Mouse (Mus musculus): ENCODE results near the gene E430018J23Rik. TPM values are rescaled to one million over a fixed set of nuclear protein-coding genes. Genes with fewer than 3 reads are reported as not detected.
"Not testable (repeated sequence)": the region's sequence is repeated elsewhere in the genome, so short reads cannot be mapped to it uniquely, and the experiment has no call there.

E430018J23Rik gene
- total RNA-seq, 2 experiments from 2014 or later, result 2.0 to 2.4 TPM

DNA sequence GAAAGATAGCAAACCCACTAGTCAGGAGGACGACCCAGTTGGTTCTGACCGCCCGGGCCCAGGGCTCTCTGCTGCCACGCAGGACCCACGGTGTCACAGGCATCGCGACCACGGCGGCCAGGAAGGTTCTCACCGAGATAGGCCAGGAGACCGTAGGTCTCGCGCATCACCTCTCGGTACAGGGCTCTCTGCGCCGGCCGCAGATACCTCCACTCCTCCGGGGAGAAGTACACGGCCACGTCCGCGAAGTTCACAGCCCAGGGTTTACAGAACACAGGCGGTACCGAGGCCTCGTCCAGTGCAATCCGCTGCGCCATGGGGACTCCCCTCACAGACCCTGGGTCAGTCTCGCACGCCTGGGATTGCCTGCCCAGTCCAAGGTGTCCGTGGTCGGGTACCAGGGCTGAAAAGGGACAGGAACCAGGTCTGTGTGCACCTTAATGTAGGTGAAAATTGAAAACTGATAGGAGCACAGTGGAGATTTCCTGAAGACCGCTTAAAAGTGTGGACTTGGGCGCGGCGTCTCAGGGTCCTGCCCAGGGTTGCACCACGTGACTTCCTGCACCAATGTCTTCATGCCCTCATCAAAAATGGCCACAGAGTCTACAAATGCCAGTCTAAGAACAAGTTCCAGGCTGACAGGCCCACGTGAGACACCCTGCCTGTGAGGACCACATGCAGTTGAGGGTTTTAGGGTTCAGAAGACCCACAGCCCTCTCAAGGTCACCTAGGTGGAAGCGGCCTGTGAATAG, 6.6 kb downstream of the E430018J23Rik start, which contains the start of gene 9130019O22Rik:
Gene 9130019O22Rik (minus strand): TSS at position 526 of the 752 bp plus-strand sequence.
- peak; percentile 88 for DNase-seq
- intact Hi-C loops (cut with DNase I; ENCODE audit: low total_unique reads), result no loop called here

DNA sequence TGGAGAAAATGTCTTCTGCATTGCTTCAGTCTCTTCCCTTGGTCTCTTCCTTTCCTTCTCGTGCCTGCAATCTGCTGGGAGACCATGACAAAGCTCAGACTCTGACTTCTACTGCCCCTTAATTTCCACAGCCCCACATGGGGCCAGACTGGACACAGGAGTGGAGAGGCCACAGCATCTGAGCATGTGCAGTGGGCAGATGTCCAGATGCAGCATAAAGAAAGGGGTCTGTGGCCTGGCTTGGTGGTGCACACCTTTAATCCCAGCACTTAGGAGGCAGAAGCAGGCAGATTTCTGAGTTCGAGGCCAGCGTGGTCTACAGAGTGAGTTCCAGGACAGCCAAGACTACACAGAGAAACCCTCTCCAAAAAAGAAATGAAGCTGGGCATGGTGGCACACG, 7.9 kb downstream of the E430018J23Rik start:
- DNase-seq; intact Hi-C loops (cut with DNase I; ENCODE audit: low total_unique reads): not testable (repeated sequence)

DNA sequence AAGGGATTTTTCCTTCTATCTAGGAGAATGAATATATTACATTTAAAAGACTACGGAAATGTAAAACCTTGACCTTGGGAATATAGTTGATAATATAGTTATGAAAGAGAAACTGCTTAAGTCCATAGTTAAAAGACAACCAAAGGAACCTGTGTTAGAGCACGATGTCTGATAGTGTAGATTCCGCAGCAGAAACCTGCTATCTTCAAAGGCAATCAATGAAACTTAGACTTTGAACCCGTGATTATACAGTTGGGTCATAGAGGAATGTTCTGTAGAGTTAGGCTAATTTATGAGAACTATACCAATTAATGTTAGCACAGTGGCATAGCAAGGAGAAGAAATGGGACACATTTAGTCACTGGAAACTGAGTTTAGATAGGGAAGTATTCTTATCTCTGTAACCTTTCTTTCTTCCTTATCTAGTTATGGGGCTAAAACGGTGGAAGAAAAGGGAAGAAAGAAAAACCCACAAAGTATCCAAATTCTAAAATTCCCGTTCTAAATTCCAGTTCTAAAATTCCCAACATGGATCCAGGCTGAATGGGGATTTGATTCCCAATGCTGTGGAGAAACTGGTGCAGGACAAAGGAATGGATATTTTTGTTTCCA, 15.0 kb downstream of the E430018J23Rik start:
- intact Hi-C loops (cut with DNase I; ENCODE audit: low total_unique reads), result no loop called here
- no peak for DNase-seq

DNA sequence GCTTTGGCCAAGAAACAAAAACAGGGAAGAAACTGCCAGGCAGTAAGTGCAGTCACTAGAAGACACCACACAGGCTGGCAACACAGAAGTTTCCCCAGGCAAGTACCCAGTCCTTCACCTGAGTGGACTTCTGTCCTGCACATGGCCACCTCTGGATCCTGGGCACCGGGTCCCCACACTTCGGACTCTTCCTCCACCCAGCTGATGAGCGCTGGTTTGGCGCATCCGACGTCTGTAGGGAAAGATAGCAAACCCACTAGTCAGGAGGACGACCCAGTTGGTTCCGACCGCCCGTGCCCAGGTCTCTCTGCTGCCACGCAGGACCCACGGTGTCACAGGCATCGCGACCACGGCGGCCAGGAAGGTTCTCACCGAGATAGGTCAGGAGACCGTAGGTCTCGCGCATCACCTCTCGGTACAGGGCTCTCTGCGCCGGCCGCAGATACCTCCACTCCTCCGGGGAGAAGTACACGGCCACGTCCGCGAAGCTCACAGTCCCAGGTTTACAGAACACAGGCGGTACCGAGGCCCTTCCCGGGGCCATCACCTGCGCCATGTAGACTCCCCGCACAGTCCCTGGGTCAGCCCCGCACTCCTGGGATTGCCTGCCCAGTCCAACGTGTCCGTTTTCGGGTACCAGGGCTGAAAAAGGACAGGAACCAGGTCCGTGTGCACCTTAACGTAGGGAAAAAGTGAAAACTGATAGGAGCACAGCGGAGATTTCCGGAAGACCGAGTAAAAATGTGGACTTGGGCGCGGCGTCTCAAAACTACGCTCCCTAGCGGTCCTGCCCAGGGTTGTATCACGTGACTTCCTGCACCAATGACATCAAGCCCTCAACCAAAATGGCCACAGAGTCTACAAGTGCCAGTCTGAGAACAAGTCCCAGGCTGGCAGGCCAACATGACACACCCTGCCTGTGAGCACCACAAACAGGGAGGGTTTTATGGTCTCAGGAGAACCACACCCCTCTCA, 17.9 kb downstream of the E430018J23Rik start, which contains the start of gene Zfp747:
Gene Zfp747 (minus strand): TSS at position 780 of the 975 bp plus-strand sequence.
- peak; percentile 91 for DNase-seq
- intact Hi-C loops (cut with DNase I; ENCODE audit: low total_unique reads), result not testable (repeated sequence)

DNA sequence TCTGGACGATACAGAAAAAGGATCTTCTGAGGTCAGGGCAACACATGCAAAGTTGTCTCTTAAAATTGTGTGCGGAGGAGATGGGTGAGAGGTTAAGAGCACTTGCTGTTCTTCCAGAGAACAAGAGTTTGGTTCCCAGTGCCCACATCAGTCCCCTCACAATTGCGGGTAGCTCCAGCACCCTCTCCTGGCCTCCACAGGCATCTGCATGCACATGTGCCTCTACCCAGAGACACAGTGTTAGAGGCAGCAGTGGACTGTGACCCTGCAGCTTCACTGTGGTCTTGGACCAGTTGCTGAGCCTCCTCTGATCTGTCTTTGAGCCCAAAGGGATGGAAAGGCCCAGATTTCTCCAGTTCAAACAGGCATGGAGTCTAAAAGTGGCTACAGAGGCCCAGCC, 21.6 kb downstream of the E430018J23Rik start:
- intact Hi-C loops (cut with DNase I; ENCODE audit: low total_unique reads); DNase-seq: not testable (repeated sequence)

DNA sequence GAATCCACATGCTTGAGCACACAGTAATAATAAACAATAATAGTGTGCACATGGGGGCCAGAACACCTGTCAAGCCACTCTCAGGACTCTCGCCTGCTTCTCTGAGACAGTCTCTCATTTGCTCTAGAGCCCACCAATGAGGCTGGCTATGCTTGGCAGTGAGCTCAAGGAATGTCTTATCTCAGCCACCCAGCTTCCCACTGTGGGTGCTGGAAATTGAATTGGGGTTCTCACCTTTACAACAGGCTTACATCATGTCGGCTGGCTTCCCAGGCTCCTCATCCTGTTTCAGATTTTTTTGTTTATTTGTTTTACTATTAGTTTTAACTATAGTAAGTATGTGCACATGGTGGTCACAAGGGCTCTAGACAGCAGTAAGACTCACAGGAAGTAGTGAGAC, 22.2 kb downstream of the E430018J23Rik start:
- intact Hi-C loops (cut with DNase I; ENCODE audit: low total_unique reads), result no loop called here
- no peak for DNase-seq

DNA sequence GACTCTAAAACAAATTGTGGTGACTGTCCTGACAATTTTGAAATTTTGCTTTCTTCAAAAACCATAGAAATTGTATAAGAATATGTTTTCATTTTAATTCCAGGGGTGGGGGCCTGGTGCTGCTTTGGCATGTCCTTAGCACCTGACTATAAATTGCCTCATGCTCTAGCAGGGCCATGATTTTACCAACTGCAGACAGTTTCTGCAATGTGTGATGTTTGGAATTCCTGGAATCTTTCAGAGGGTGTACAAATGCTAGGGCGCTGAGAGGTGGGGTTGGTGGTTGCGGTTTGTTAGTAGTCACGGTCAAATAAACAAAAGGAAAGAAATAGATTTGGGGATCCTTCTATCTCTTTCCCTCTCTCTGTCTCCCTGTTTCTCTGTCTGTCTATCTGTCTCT, 27.2 kb downstream of the E430018J23Rik start:
- no peak for DNase-seq
- intact Hi-C loops (cut with DNase I; ENCODE audit: low total_unique reads), result no loop called here

DNA sequence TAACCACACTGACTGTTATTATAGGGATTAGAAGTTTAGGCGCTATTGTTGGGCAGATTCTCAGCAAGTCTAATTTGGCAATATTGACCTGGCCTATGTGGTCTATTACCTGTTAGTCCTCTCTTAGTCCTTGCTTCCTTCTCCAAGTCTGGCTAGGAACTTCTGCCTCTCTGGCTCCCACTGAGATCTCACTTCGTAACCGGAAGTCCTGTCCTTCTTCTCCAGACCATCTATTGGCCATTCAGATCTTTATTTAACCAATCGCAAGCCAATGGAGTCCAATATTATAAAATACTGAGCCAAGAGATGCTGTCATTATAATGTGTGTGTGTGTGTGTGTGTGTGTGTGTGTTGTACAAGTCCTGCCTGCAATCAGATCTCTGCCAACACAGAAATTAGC, 29.3 kb downstream of the E430018J23Rik start:
- intact Hi-C loops (cut with DNase I; ENCODE audit: low total_unique reads), result loop anchor here (5.0 kb wide), 2 partner anchors 33 to 133 kb away; no protein-coding TSS in a partner anchor

DNA sequence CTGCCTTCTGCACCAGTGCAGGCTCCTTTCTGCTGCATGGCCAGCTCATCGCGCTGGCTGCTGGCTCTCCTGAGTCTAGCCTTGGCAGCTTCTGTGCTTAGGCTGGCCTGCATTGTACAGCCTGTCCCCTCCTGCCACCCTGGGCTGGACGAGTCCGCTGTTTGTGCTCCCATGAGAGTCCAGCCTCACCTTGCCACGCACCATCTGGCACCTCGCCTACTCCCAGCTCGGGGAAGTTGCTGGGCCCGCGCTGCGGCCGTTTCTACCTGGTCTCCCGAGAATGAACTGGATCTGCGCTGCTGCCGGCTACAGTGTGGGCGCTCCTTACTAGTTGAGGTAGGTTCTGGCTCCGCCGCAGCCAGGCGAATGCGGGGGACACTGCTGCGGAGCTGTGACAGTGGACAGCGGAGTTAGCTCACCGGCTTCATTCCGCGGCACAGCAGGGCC, 29.9 kb downstream of the E430018J23Rik start:
- DNase-seq, result no peak
- intact Hi-C loops (cut with DNase I; ENCODE audit: low total_unique reads), result loop anchor here (5.0 kb wide), 2 partner anchors 34 to 134 kb away; no protein-coding TSS in a partner anchor

More for the DNA sequence above, 29.3 kb downstream of the E430018J23Rik start:
- no peak for DNase-seq

DNA sequence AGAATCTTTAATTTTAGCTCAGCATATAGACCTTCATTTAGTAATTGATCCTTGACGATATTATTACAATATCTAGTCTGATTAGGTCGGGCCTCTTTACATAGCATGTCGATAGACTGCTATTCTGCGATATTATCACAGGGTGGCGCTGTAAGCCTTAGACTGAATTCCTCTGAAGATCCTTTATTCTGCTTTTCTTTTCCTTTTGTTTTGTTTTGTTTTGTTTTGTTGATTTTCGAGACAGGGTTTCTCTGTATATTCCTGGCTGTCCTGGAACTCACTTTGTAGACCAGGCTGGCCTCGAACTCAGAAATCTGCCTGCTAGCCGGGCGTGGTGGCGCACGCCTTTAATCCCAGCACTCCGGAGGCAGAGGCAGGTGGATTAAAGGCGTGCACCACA, 31.0 kb downstream of the E430018J23Rik start:
- intact Hi-C loops (cut with DNase I; ENCODE audit: low total_unique reads), result loop anchor here (5.0 kb wide), 2 partner anchors 35 to 135 kb away; no protein-coding TSS in a partner anchor
- DNase-seq, result not testable (repeated sequence)

DNA sequence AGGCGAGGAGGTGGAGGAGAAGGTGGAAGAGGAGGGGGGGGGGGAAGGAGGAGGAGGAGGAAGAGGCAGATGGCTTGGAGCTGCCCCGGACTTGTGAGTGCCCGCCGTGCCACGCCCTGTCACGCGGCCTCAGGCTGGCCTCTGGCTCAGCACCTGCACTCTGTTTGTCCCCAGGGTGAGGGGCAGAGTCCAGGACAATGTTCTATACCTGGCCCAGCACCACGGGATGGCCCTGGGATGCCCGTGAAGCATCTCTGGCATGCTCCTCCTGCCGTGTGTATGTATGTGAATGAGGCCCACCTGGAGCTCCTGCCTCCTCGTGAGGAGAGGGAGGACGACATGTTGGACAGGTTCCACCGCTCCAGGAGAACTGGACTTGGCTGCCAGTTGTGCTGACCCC, 32.0 kb downstream of the E430018J23Rik start:
- intact Hi-C loops (cut with DNase I; ENCODE audit: low total_unique reads), result loop anchor here (5.0 kb wide), 2 partner anchors 36 to 136 kb away; no protein-coding TSS in a partner anchor
- DNase-seq, result no peak

DNA sequence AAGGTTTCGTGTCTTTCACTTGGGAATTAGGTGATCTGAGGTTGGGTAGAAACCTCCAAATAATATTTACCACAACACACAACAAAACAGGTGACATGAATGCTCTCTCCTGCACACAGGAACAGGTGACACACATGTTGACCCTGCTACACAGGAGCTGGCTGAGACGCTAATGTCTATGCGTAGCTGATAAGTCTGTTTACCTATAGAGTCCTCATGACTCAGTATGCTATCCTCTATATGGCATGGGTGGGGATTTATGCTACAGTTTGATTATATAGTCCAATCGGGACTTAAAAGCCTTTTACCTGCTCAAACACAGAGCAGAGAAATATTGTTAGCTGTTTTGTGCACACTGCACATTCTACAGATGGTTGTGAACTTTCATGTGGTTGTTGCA, 33.2 kb downstream of the E430018J23Rik start:
- intact Hi-C loops (cut with DNase I; ENCODE audit: low total_unique reads), result loop anchor here (5.0 kb wide), 2 partner anchors 37 to 137 kb away; no protein-coding TSS in a partner anchor
- DNase-seq, result no peak

DNA sequence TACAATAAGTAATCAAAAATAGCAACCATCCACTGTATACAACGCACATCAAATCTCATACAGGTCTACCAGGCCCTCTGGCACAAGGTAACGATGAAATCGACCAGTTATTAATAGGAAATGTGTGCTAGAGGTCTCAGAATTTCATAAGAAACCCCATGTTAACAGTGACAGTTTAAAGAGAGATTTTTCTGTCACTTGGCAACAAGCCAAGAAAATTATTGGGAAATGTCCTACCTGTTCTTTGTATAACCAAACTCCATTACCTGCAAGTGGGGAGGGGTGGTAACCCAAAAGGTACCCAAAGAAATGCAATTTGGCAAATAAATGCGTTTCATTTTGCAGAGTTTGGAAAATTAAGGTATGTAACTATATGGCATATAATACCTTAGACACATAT, 35.0 kb downstream of the E430018J23Rik start:
- no peak for DNase-seq
- intact Hi-C loops (cut with DNase I; ENCODE audit: low total_unique reads), result no loop called here

DNA sequence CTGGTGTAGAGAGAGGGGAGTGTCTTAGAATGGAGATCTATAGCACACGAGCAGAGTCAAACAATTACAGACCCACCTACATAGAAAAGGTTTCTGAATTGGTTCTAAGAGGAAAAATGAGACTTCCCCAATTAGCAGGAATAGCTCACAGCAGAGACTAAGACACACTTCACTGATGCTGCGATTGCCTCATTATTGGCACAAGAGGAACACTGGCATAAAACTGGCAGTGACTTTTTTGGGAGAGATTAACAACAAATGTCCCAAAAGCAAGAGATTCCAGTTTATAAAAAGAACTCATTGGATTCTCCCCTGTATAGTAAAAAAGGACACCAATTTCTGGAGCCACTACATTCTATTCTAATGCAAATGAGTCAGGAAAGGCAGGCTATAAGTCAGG, 35.6 kb downstream of the E430018J23Rik start:
- intact Hi-C loops (cut with DNase I; ENCODE audit: low total_unique reads), result no loop called here
- DNase-seq, result no peak

DNA sequence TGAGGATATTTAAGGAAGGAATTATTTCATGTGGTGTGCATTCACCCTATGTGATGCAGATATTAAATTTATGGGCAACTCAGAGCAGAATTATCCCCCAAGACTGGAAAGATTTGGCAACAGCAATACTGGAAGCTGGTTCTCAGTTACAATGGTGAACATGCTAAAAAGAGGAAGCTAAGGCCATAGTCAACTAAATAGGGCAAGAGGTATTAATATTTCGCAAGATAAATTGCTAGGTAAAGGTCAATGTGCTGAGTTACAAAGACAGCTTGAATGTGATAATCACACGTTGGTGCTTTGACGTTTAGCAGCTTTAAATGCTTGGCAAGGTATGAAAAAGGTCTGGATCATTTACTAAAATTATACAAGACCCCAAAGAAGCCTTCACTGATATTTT, 37.6 kb downstream of the E430018J23Rik start:
- no peak for DNase-seq
- intact Hi-C loops (cut with DNase I; ENCODE audit: low total_unique reads), result no loop called here

DNA sequence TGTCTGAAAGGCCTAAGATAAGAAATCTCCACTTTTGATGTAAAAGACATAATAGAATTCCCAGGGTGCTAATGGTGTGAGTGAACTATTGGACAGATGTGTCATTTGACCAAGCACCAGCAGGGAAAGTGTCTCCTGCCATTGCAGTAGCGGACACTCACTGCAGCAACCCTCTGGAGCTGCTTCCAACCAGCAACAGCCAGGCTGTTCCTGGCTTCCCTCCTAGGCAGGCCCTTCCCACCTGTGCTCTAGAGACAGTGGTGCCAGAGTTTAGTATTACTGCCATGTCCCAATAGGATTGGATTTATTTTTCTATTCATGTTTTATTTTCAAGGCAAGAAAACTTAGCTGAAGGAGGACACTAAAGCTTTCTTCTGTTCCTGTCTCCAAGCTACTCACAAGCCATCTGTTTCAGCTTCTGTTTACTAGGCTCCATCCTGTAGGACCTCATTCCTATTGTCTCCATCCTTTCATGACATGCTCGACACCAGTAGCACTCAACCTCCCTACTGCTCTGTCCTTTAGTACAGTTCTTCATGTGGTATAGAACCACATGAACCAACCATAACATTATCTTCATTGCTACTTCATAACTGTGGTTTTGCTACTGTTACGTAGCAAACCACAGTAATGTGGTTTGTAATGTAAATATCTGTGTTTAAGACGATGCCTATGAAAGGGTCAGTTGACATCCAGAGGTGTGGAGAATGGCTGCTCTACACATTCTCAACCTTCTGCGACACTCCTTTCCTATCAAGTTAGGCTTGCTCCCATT, 42.0 kb downstream of the E430018J23Rik start:
- intact Hi-C loops (cut with DNase I; ENCODE audit: low total_unique reads), result no loop called here
- no peak for DNase-seq

DNA sequence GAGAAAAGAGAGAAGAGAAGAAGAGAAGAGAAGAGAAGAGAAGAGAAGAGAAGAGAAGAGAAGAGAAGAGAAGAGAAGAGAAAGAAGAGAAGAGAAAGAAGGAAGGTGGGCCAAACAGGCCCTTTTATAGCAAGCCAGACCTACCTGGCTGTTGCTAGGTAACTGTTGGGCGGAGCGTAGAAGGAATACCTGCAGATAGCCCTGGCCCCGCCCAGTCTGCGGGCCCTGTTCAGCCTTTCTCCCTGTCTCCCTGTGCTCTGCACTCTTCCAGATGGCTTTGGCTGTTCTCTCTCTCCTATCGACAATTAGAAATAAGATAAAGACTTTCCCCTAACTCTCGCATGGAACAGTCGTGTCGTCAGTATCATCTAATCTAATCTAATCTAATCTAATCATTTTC, 46.8 kb downstream of the E430018J23Rik start:
- intact Hi-C loops (cut with DNase I; ENCODE audit: low total_unique reads), result no loop called here
- DNase-seq, result no peak

DNA sequence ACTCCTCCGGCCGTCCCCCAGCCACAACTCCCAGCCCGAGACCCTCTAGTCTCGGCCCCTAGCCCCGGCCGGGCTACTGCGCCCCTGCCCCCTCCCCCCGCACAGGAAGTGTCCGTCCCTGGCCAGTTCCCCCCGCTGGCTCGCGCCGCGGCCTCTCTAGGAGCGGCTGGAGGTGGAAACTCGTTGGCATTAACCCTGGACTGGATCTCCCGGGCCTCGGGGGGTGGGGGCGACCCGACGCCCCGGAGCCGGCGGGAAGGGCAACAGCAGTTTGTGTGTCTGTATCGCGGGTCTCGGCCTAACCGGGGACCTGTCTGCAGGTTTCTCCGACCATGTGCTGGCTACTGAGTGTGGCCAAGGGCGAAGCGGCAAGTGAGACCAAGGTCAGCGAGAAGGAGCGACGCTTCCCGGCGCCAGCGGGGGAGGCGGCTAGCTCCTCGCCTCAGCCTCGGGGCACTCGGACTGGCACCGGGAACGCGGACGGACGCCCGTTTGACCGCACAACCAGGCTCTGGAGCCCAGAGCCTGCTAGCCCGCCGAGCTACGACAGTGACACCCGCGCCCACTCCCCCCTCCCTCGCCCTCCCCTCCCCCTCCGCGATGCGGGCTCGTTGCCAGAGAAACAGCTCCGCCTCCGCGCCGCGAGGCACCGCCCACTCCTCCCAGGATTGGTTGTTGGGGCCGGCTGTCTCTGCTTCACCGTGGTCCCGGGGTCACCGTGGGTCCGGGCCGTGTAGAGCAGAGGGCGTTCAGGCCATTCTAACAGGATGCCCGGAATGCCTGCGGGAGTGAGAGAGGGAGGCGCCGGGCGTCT, 47.7 kb downstream of the E430018J23Rik start, which contains the start of gene Zfp768:
Gene Zfp768 (minus strand): TSS at position 78 of the 814 bp plus-strand sequence.
- intact Hi-C loops (cut with DNase I; ENCODE audit: low total_unique reads), result no loop called here
- peak; percentile 95 for DNase-seq
